Comparison of ENCODE assay signal across 22 mouse cellular contexts in the genomic region with DNA sequence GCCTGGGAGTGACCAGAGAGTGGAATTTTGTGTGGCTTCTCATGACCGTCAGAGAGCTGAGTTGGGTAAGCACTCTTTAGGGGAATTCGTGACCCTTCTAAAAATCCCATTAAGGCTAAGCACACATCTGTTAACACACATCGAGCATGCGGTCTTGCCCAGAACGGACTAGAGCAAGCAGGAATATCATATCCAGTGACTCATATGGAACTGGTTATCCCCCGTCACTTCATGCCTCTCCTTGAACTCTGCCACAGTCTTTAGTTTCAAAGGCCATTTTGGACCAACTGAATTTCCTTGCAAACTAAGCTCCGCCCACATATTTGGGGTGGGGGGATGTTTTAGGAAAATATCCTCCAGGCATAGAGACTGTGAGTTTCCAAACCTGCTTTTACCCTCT.
DNase-seq lines count a peak whose midpoint lies in the region; ATAC-seq lines count a peak whose summit lies in the region.
"Had no signal": no experiment of that assay in that cellular context is flagged by ENCODE, and none has a peak within 500 bp of the region (broad histone marks: within the 10 kb centered on the region; RNA-seq: fewer than 3 reads in every experiment).

No protein-coding gene starts in this region.

- no peaks in the 10 kb centered on the region for H3K36me3 ChIP-seq in hindbrain, embryonic 11.5 days (ENCODE audit: control insufficient read depth, insufficient read depth, low read length)
- H3K36me3 ChIP-seq in hindbrain, embryonic 14.5 days (replicated peaks; ENCODE audit: control insufficient read depth, insufficient read depth): no peaks in the 10 kb centered on the region
- no peaks in the 10 kb centered on the region for H3K36me3 ChIP-seq in stomach, embryonic 15.5 days
- H3K36me3 ChIP-seq in intestine, embryonic 16.5 days (ENCODE audit: control insufficient read depth, insufficient read depth, low read length): no peaks in the 10 kb centered on the region
- H3K36me3 ChIP-seq: heart, embryonic 12.5 days; hindbrain, embryonic 13.5 days; midbrain, embryonic 15.5 days; neural tube, embryonic 12.5 days had no signal

- intact Hi-C loops in heart, postnatal 25 days (cut with DNase I): no loop called here

- no peak for ATAC-seq in hindbrain, embryonic 11.5 days (ENCODE audit: low FRiP score)
- no peak for ATAC-seq in hindbrain, embryonic 14.5 days (ENCODE audit: low FRiP score)
- no peak for ATAC-seq in stomach, embryonic 15.5 days (ENCODE audit: insufficient read depth, low FRiP score, low read depth)
- ATAC-seq in intestine, embryonic 16.5 days: no peak
- ATAC-seq: midbrain, embryonic 15.5 days had no signal

- no peak overlapping the region for H3K4me3 ChIP-seq in hindbrain, embryonic 11.5 days (ENCODE audit: low read depth, low read length)
- H3K4me3 ChIP-seq in hindbrain, embryonic 14.5 days (replicated peaks; ENCODE audit: low read length): no peak overlapping the region
- H3K4me3 ChIP-seq in stomach, embryonic 15.5 days (replicated peaks): no peak overlapping the region
- no peak overlapping the region for H3K4me3 ChIP-seq in intestine, embryonic 16.5 days (ENCODE audit: low read length)
- H3K4me3 ChIP-seq: heart, embryonic 12.5 days; hindbrain, embryonic 13.5 days; midbrain, embryonic 15.5 days; neural tube, embryonic 12.5 days had no signal

- 75% methylated on average over 7 of the region's 7 CpGs for WGBS in hindbrain, embryonic 11.5 days
- 87% methylated on average over 7 of the region's 7 CpGs for WGBS in hindbrain, embryonic 14.5 days
- WGBS in stomach, embryonic 15.5 days: 57% methylated on average over 7 of the region's 7 CpGs
- WGBS in intestine, embryonic 16.5 days: 72% methylated on average over 7 of the region's 7 CpGs

- H3K27me3 ChIP-seq in hindbrain, embryonic 11.5 days (ENCODE audit: control insufficient read depth, insufficient read depth, low read length): no peaks in the 10 kb centered on the region
- no peaks in the 10 kb centered on the region for H3K27me3 ChIP-seq in hindbrain, embryonic 14.5 days (ENCODE audit: control insufficient read depth, insufficient read depth, low read length)
- no peaks in the 10 kb centered on the region for H3K27me3 ChIP-seq in stomach, embryonic 15.5 days (replicated peaks)
- no peaks in the 10 kb centered on the region for H3K27me3 ChIP-seq in intestine, embryonic 16.5 days (replicated peaks; ENCODE audit: control insufficient read depth, insufficient read depth, low read length)
- H3K27me3 ChIP-seq: heart, embryonic 12.5 days; hindbrain, embryonic 13.5 days; midbrain, embryonic 15.5 days; neural tube, embryonic 12.5 days had no signal

- H3K4me1 ChIP-seq in hindbrain, embryonic 11.5 days (replicated peaks; ENCODE audit: control insufficient read depth, insufficient read depth, low read length): no peaks in the 10 kb centered on the region
- H3K4me1 ChIP-seq in hindbrain, embryonic 14.5 days (replicated peaks; ENCODE audit: control insufficient read depth, insufficient read depth, low read length): no peaks in the 10 kb centered on the region
- no peaks in the 10 kb centered on the region for H3K4me1 ChIP-seq in stomach, embryonic 15.5 days
- H3K4me1 ChIP-seq in intestine, embryonic 16.5 days (ENCODE audit: control insufficient read depth, insufficient read depth, low read length): no peaks in the 10 kb centered on the region
- H3K4me1 ChIP-seq: heart, embryonic 12.5 days; midbrain, embryonic 15.5 days; neural tube, embryonic 12.5 days had no signal

- no peak overlapping the region for H3K4me2 ChIP-seq in hindbrain, embryonic 11.5 days (replicated peaks; ENCODE audit: low read depth, low read length)
- H3K4me2 ChIP-seq in hindbrain, embryonic 14.5 days (replicated peaks): no peak overlapping the region
- no peak overlapping the region for H3K4me2 ChIP-seq in stomach, embryonic 15.5 days
- H3K4me2 ChIP-seq in intestine, embryonic 16.5 days (ENCODE audit: low read depth, low read length): no peak overlapping the region
- H3K4me2 ChIP-seq: heart, embryonic 12.5 days; hindbrain, embryonic 13.5 days; midbrain, embryonic 15.5 days; neural tube, embryonic 12.5 days had no signal

- no peaks in the 10 kb centered on the region for H3K9me3 ChIP-seq in hindbrain, embryonic 11.5 days (ENCODE audit: control insufficient read depth, low read length)
- H3K9me3 ChIP-seq in hindbrain, embryonic 14.5 days (ENCODE audit: control insufficient read depth, low read length): no peaks in the 10 kb centered on the region
- H3K9me3 ChIP-seq in stomach, embryonic 15.5 days: no peaks in the 10 kb centered on the region
- H3K9me3 ChIP-seq in intestine, embryonic 16.5 days (ENCODE audit: control insufficient read depth, low read length): no peaks in the 10 kb centered on the region
- H3K9me3 ChIP-seq: heart, embryonic 12.5 days; hindbrain, embryonic 13.5 days; midbrain, embryonic 15.5 days; neural tube, embryonic 12.5 days had no signal

- peak; percentile 35 for DNase-seq in hindbrain, embryonic 11.5 days (ENCODE audit: low spot score)
- no peak for DNase-seq in hindbrain, embryonic 14.5 days (ENCODE audit: low spot score)
- peak; percentile 78 for DNase-seq in embryo, embryonic 11 days
- peak; percentile 82 for DNase-seq in forelimb bud, embryonic 11.5 days (ENCODE audit: low read depth, low spot score)
- DNase-seq in heart, postnatal 25 days (ENCODE audit: low spot score): no peak
- DNase-seq in layer of hippocampus, adult 8-10 months (ENCODE audit: low spot score in 2 of 2): no peak
- DNase-seq: adrenal gland, postnatal 10 days; cerebellum, adult 9-10 months; kidney, adult 2 months; kidney, postnatal 25 days; layer of hippocampus, postnatal 36 days; left cerebral cortex, postnatal 4 days; lung, adult 18-20 months; right cerebral cortex, postnatal 25 days; thymus, adult 18-20 months had no signal

- no peak overlapping the region for H3K27ac ChIP-seq in hindbrain, embryonic 11.5 days (ENCODE audit: low read depth, low read length)
- H3K27ac ChIP-seq in hindbrain, embryonic 14.5 days: no peak overlapping the region
- H3K27ac ChIP-seq in stomach, embryonic 15.5 days: peak overlapping the region; percentile 57; the same call in 1 of the 2 replicates
- H3K27ac ChIP-seq in intestine, embryonic 16.5 days (ENCODE audit: low read length): no peak overlapping the region
- H3K27ac ChIP-seq: hindbrain, embryonic 13.5 days; macrophage; midbrain, embryonic 15.5 days; neural tube, embryonic 12.5 days had no signal

- no peak overlapping the region for H3K9ac ChIP-seq in hindbrain, embryonic 11.5 days (ENCODE audit: low read depth, low read length)
- no peak overlapping the region for H3K9ac ChIP-seq in hindbrain, embryonic 14.5 days
- H3K9ac ChIP-seq in stomach, embryonic 15.5 days: no peak overlapping the region
- H3K9ac ChIP-seq in intestine, embryonic 16.5 days (ENCODE audit: low read depth, low read length): no peak overlapping the region
- H3K9ac ChIP-seq: heart, embryonic 12.5 days; hindbrain, embryonic 13.5 days; midbrain, embryonic 15.5 days; neural tube, embryonic 12.5 days had no signal

Comparison
In these comparisons a context has a peak if more than half of its experiments do, and no peak if none do; other contexts are left out.
1. DNase-seq: peak in hindbrain, embryonic 11.5 days (single experiment), embryo, embryonic 11 days (single experiment) and forelimb bud, embryonic 11.5 days (single experiment); none in hindbrain, embryonic 14.5 days (single experiment), heart, postnatal 25 days (single experiment) and layer of hippocampus, adult 8-10 months (0 of 2).